Comparison of ENCODE assay signal across 8 mouse cellular contexts in the genomic region with DNA sequence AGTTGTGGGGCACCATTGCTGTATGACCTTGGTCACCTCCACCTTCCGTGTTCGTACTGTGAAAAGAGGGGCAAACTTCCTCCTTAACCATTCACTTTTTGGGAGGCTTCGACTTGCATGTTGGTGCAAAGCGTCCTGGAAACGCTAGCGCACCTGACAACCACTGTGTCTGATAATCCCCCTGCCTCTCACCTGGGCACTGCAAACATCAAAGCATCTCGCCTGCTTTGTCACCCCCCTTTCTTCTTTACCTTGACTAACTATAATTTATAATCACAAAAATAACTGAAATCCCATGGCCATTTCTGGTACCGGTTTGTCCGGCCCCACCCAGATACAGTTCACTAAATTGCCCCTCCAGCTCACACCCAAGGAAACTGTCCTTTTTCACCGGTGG. TPM values are rescaled to one million over a fixed set of nuclear protein-coding genes. Genes with fewer than 3 reads are reported as not detected.
A peak's percentile ranks its signal among the peaks of the same experiment; 100 is the strongest.
DNase-seq lines count a peak whose midpoint lies in the region; ATAC-seq and TF ChIP-seq lines count a peak whose summit lies in the region.

No protein-coding gene starts in this region.

- H3K9ac ChIP-seq in limb, embryonic 15.5 days: peak overlapping the region; percentile 26; the same call in 1 of the 2 replicates
- peak overlapping the region; percentile 57 for H3K9ac ChIP-seq in stomach, postnatal 0 days (ENCODE audit: low read length)

- WGBS in thymus, adult 2 months: 2% methylated on average over 10 of the region's 10 CpGs
- 6% methylated on average over 10 of the region's 10 CpGs for WGBS in limb, embryonic 15.5 days
- WGBS in stomach, postnatal 0 days: 3% methylated on average over 10 of the region's 10 CpGs

- ATAC-seq in limb, embryonic 15.5 days (ENCODE audit: insufficient number of reproducible peaks, low FRiP score, low TSS enrichment, low read depth): no peak
- ATAC-seq in stomach, postnatal 0 days (ENCODE audit: low FRiP score, low TSS enrichment): no peak

- intact Hi-C loops in gastrocnemius, adult 2 months (cut with DNase I): loop anchor here (2.0 kb wide), 1 partner anchor 108 kb away; no protein-coding TSS in a partner anchor

- peak overlapping the region; percentile 95 for H3K27ac ChIP-seq in gastrocnemius, adult 2 months
- no peak overlapping the region for H3K27ac ChIP-seq in thymus, adult 2 months (ENCODE audit: control insufficient read depth, insufficient read depth, low read length)
- no peak overlapping the region for H3K27ac ChIP-seq in limb, embryonic 15.5 days
- no peak overlapping the region; the same call in 1 of the 2 replicates for H3K27ac ChIP-seq in stomach, postnatal 0 days (replicated peaks)

- H3K9me3 ChIP-seq in limb, embryonic 15.5 days: no peaks in the 10 kb centered on the region
- no peaks in the 10 kb centered on the region for H3K9me3 ChIP-seq in stomach, postnatal 0 days (ENCODE audit: control insufficient read depth, low read length)

- peak overlapping the region; percentile 97 for H3K4me3 ChIP-seq in gastrocnemius, adult 2 months
- H3K4me3 ChIP-seq in thymus, adult 2 months (ENCODE audit: control insufficient read depth, insufficient read depth, low read length): peak overlapping the region; percentile 58
- H3K4me3 ChIP-seq in limb, embryonic 15.5 days: peak overlapping the region; percentile 82
- H3K4me3 ChIP-seq in stomach, postnatal 0 days (ENCODE audit: low read depth, low read length): peak overlapping the region; percentile 79

- H3K4me2 ChIP-seq in limb, embryonic 15.5 days: peak overlapping the region; percentile 84
- H3K4me2 ChIP-seq in stomach, postnatal 0 days (replicated peaks; ENCODE audit: low read depth): peak overlapping the region; percentile 84

- no peaks in the 10 kb centered on the region for H3K27me3 ChIP-seq in thymus, adult 2 months (ENCODE audit: control insufficient read depth, insufficient read depth, low read length)
- H3K27me3 ChIP-seq in limb, embryonic 15.5 days: no peaks in the 10 kb centered on the region
- H3K27me3 ChIP-seq in stomach, postnatal 0 days (ENCODE audit: control insufficient read depth, insufficient read depth, low read length): no peaks in the 10 kb centered on the region

- no peak for TF ChIP-seq POLR2A in thymus, adult 2 months (IDR thresholded peaks at IDR 0.05; ENCODE audit: control insufficient read depth, extremely low read depth, insufficient read depth, low read length, poor library complexity)

- peaks cover 28% of the 10 kb centered on the region for H3K4me1 ChIP-seq in thymus, adult 2 months (replicated peaks; ENCODE audit: control insufficient read depth, insufficient read depth, low read length)
- H3K4me1 ChIP-seq in limb, embryonic 15.5 days: peaks cover 46% of the 10 kb centered on the region
- peaks cover 7% of the 10 kb centered on the region; the same call in 1 of the 2 replicates for H3K4me1 ChIP-seq in stomach, postnatal 0 days (replicated peaks; ENCODE audit: control insufficient read depth, insufficient read depth)

- TF ChIP-seq EP300 in stomach, postnatal 0 days (optimal IDR thresholded peaks at IDR 0.05): no peak

- H3K36me3 ChIP-seq in thymus, adult 2 months (ENCODE audit: control insufficient read depth, insufficient read depth, low read length): no peaks in the 10 kb centered on the region
- 0 out of 2 replicates have a peak, but pooled peaks cover 3% of the 10 kb centered on the region for H3K36me3 ChIP-seq in limb, embryonic 15.5 days
- H3K36me3 ChIP-seq in stomach, postnatal 0 days (ENCODE audit: control insufficient read depth, insufficient read depth, low read length): no peaks in the 10 kb centered on the region

- TF ChIP-seq CTCF in gastrocnemius, adult 2 months (IDR thresholded peaks at IDR 0.05): no peak
- no peak for TF ChIP-seq CTCF in thymus, adult 2 months (IDR thresholded peaks at IDR 0.05; ENCODE audit: borderline replicate concordance, control insufficient read depth, extremely low read depth, insufficient read depth, low read length, poor library complexity)
- 0 out of 2 replicates have a peak, but pooled peaks have one; percentile 1 for TF ChIP-seq CTCF in stomach, postnatal 0 days (IDR thresholded peaks at IDR 0.05; ENCODE audit: low read depth)

- no peak for DNase-seq in gastrocnemius, adult 2 months
- no peak for DNase-seq in gastrocnemius, postnatal 25 days
- DNase-seq in thymus, adult 2 months: no peak
- no peak for DNase-seq in thymus, postnatal 0 days (ENCODE audit: low spot score)
- DNase-seq in stomach, postnatal 0 days (ENCODE audit: low spot score): peak; percentile 24
- DNase-seq in frontal cortex, adult 2 months (ENCODE audit: extremely low spot score in 1 of 2, low spot score in 1 of 2): no peak
- no peak for DNase-seq in urinary bladder, postnatal 10 days (ENCODE audit: low spot score)

RNA-seq across cellular contexts. Expression of a gene that starts 0.8 kb away (rescaled TPM):
- 10 to 100 TPM; 59.8 to 61.0 TPM for total RNA-seq in gastrocnemius, adult 2 months (2021)
- 10 to 100 TPM; 49.3 to 53.1 TPM for total RNA-seq in gastrocnemius, postnatal 25 days (2021)
- polyA plus RNA-seq in thymus, adult 2 months (2012; rRNA removed): 163 and 164 TPM in 2 replicates
- polyA plus RNA-seq in thymus, postnatal 0 days (2015; fragmentation: Nextera tagmentation; extraction: Ambion mirVana): 132 and 141 TPM in 2 replicates
- polyA plus RNA-seq in limb, embryonic 15.5 days (2015; fragmentation: Nextera tagmentation; extraction: Ambion mirVana): 145 and 156 TPM in 2 replicates
- polyA plus RNA-seq in stomach, postnatal 0 days (2015; fragmentation: Nextera tagmentation; extraction: Ambion mirVana): 90.1 and 94.7 TPM in 2 replicates
- 173 and 175 TPM in 2 replicates for polyA plus RNA-seq in frontal cortex, adult 2 months (2012; rRNA removed)

RNA-seq across cellular contexts. Expression of a gene that starts 2.0 kb away (rescaled TPM):
- 1 to 10 TPM; 5.1 to 6.1 TPM for total RNA-seq in gastrocnemius, adult 2 months (2021)
- 1 to 10 TPM; 6.0 to 6.1 TPM for total RNA-seq in gastrocnemius, postnatal 25 days (2021)
- 31.3 and 40.8 TPM in 2 replicates for polyA plus RNA-seq in thymus, adult 2 months (2012; rRNA removed)
- 20.7 and 21.0 TPM in 2 replicates for polyA plus RNA-seq in thymus, postnatal 0 days (2015; fragmentation: Nextera tagmentation; extraction: Ambion mirVana)
- polyA plus RNA-seq in limb, embryonic 15.5 days (2015; fragmentation: Nextera tagmentation; extraction: Ambion mirVana): 32.8 and 33.6 TPM in 2 replicates
- polyA plus RNA-seq in stomach, postnatal 0 days (2015; fragmentation: Nextera tagmentation; extraction: Ambion mirVana): 9.5 and 9.9 TPM in 2 replicates
- 10.5 and 12.4 TPM in 2 replicates for polyA plus RNA-seq in frontal cortex, adult 2 months (2012; rRNA removed)

RNA-seq across cellular contexts. Expression of a gene that starts 44.6 kb away (rescaled TPM):
- total RNA-seq in gastrocnemius, adult 2 months (2021): under 1 TPM; 0.17 to 0.18 TPM
- total RNA-seq in gastrocnemius, postnatal 25 days (2021): under 1 TPM; 0.33 to 0.38 TPM
- polyA plus RNA-seq in thymus, adult 2 months (2012; rRNA removed): 0.38 and 0.43 TPM in 2 replicates
- polyA plus RNA-seq in thymus, postnatal 0 days (2015; fragmentation: Nextera tagmentation; extraction: Ambion mirVana): 1.1 and 1.5 TPM in 2 replicates
- polyA plus RNA-seq in limb, embryonic 15.5 days (2015; fragmentation: Nextera tagmentation; extraction: Ambion mirVana): 1.5 and 2.1 TPM in 2 replicates
- polyA plus RNA-seq in stomach, postnatal 0 days (2015; fragmentation: Nextera tagmentation; extraction: Ambion mirVana): 1.6 and 1.7 TPM in 2 replicates
- polyA plus RNA-seq in frontal cortex, adult 2 months (2012; rRNA removed): 1.8 and 2.1 TPM in 2 replicates

RNA-seq across cellular contexts. Expression of a gene that starts 53.8 kb away (rescaled TPM):
- total RNA-seq in gastrocnemius, adult 2 months (2021): 1 to 10 TPM in 1 of 2 experiments, under 1 TPM in 1; 0.82 to 1.2 TPM
- 1 to 10 TPM; 1.0 to 1.2 TPM for total RNA-seq in gastrocnemius, postnatal 25 days (2021)
- 16.8 and 20.6 TPM in 2 replicates for polyA plus RNA-seq in thymus, adult 2 months (2012; rRNA removed)
- 7.5 and 8.1 TPM in 2 replicates for polyA plus RNA-seq in thymus, postnatal 0 days (2015; fragmentation: Nextera tagmentation; extraction: Ambion mirVana)
- 3.1 and 3.6 TPM in 2 replicates for polyA plus RNA-seq in limb, embryonic 15.5 days (2015; fragmentation: Nextera tagmentation; extraction: Ambion mirVana)
- polyA plus RNA-seq in stomach, postnatal 0 days (2015; fragmentation: Nextera tagmentation; extraction: Ambion mirVana): 5.3 and 7.7 TPM in 2 replicates
- 30.4 and 39.6 TPM in 2 replicates for polyA plus RNA-seq in frontal cortex, adult 2 months (2012; rRNA removed)

RNA-seq across cellular contexts. Expression of a gene that starts 56.2 kb away (rescaled TPM):
- 10 to 100 TPM; 58.2 to 67.6 TPM for total RNA-seq in gastrocnemius, adult 2 months (2021)
- total RNA-seq in gastrocnemius, postnatal 25 days (2021): 10 to 100 TPM; 56.1 to 56.5 TPM
- polyA plus RNA-seq in thymus, adult 2 months (2012; rRNA removed): 85.4 and 105 TPM in 2 replicates
- 152 and 155 TPM in 2 replicates for polyA plus RNA-seq in thymus, postnatal 0 days (2015; fragmentation: Nextera tagmentation; extraction: Ambion mirVana)
- polyA plus RNA-seq in limb, embryonic 15.5 days (2015; fragmentation: Nextera tagmentation; extraction: Ambion mirVana): 150 and 176 TPM in 2 replicates
- polyA plus RNA-seq in stomach, postnatal 0 days (2015; fragmentation: Nextera tagmentation; extraction: Ambion mirVana): 75.3 and 77.5 TPM in 2 replicates
- polyA plus RNA-seq in frontal cortex, adult 2 months (2012; rRNA removed): 226 and 229 TPM in 2 replicates
